Mouse (Mus musculus) T-helper 2 cell (primary cell): Measurements from ENCODE around the gene Slc46a1.

ENCODE experiments used
- in situ Hi-C: fragments of 300-600 bp; cut with MboI, MseI; formaldehyde crosslinking; loops from one replicate; pipeline ENCODE4 v1.15.1; 2025; ENCODE audit warnings: high pct_unique_total_duplicates

Slc46a1 gene

GRCm38 (mm10) chr11:78465568-78466180 lies at the start of gene Slc46a1:
Slc46a1 (plus strand) TSS chr11:78465697.
- in situ Hi-C loops: no loop called here

GRCm38 (mm10) chr11:78416854-78417253 lies 48.6 kb upstream of the Slc46a1 start:
- in situ Hi-C loops: no loop called here

- in situ Hi-C loops: no loop called here
Measured at GRCm38 (mm10) chr11:78420263-78420889, 45.1 kb upstream of the Slc46a1 start.

GRCm38 (mm10) chr11:78421201-78422009 lies 44.1 kb upstream of the Slc46a1 start:
- in situ Hi-C loops: no loop called here

GRCm38 (mm10) chr11:78422055-78422819 lies 43.3 kb upstream of the Slc46a1 start, which contains the start of gene Slc13a2:
Slc13a2 (minus strand) TSS chr11:78422217.
- in situ Hi-C loops: no loop called here

- in situ Hi-C loops: no loop called here
Measured at GRCm38 (mm10) chr11:78424352-78424751, 41.1 kb upstream of the Slc46a1 start.

- in situ Hi-C loops: no loop called here
Measured at GRCm38 (mm10) chr11:78425572-78425971, 39.9 kb upstream of the Slc46a1 start.

GRCm38 (mm10) chr11:78427655-78428054 lies 37.8 kb upstream of the Slc46a1 start:
- in situ Hi-C loops: no loop called here

GRCm38 (mm10) chr11:78428309-78428708 lies 37.2 kb upstream of the Slc46a1 start:
- in situ Hi-C loops: no loop called here

- in situ Hi-C loops: no loop called here
Measured at GRCm38 (mm10) chr11:78430195-78430878, 35.2 kb upstream of the Slc46a1 start.

GRCm38 (mm10) chr11:78431176-78431575 lies 34.3 kb upstream of the Slc46a1 start:
- in situ Hi-C loops: no loop called here

GRCm38 (mm10) chr11:78434052-78434451 lies 31.4 kb upstream of the Slc46a1 start:
- in situ Hi-C loops: no loop called here

- in situ Hi-C loops: no loop called here
Measured at GRCm38 (mm10) chr11:78435776-78436349, 29.6 kb upstream of the Slc46a1 start.

- in situ Hi-C loops: no loop called here
Measured at GRCm38 (mm10) chr11:78437182-78437581, 28.3 kb upstream of the Slc46a1 start.

GRCm38 (mm10) chr11:78438399-78438930 lies 27.0 kb upstream of the Slc46a1 start:
- in situ Hi-C loops: no loop called here

- in situ Hi-C loops: no loop called here
Measured at GRCm38 (mm10) chr11:78443115-78443514, 22.4 kb upstream of the Slc46a1 start.

- in situ Hi-C loops: no loop called here
Measured at GRCm38 (mm10) chr11:78447168-78447567, 18.3 kb upstream of the Slc46a1 start.

GRCm38 (mm10) chr11:78448242-78448641 lies 17.3 kb upstream of the Slc46a1 start:
- in situ Hi-C loops: no loop called here

GRCm38 (mm10) chr11:78450337-78450736 lies 15.2 kb upstream of the Slc46a1 start:
- in situ Hi-C loops: no loop called here

GRCm38 (mm10) chr11:78453675-78454074 lies 11.8 kb upstream of the Slc46a1 start:
- in situ Hi-C loops: no loop called here

- in situ Hi-C loops: no loop called here
Measured at GRCm38 (mm10) chr11:78454276-78454675, 11.2 kb upstream of the Slc46a1 start.
